Mouse (Mus musculus): ENCODE measurements at regions not wholly inside any gene's neighbourhood (a gene's known extent, or its start where the extent isn't known, plus 50 kb on each side); places are given as distances from the start of the nearest gene placed in this dataset.

DNA sequence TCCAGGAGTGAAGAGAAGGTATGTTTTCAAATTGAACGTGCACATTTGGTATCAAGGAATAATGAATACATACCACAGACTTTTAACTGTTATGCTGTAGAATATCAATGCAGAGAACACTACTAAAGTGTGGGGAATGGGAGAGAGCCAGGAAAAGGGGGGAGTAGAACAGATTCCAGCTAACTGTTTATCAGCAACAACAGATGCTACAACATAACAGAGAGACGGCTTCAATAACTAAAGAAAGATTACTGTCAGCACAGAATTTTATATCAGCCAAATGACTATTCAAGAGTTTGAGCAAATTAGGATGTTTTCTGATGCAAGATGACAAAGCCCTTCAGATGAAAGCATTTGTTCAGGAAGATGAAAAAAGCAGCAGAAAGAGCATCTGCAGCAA lies 183.0 kb downstream of the Cox7c start:
- Histone ChIP-seq H3K36me3 (no peaks in the 10 kb centered on the region), H3K27me3 (no peaks in the 10 kb centered on the region), H3K27ac (replicated peaks) (no peak overlapping the region), H3K9me3 (no peaks in the 10 kb centered on the region), H3K4me2 (no peak overlapping the region), H3K9ac (no peak overlapping the region), H3K4me1 (replicated peaks) (no peaks in the 10 kb centered on the region), H3K4me3 (no peak overlapping the region)
- 90% methylated on average over 2 of the region's 2 CpGs for WGBS
- ATAC-seq (ENCODE audit: low read depth), result no peak

DNA sequence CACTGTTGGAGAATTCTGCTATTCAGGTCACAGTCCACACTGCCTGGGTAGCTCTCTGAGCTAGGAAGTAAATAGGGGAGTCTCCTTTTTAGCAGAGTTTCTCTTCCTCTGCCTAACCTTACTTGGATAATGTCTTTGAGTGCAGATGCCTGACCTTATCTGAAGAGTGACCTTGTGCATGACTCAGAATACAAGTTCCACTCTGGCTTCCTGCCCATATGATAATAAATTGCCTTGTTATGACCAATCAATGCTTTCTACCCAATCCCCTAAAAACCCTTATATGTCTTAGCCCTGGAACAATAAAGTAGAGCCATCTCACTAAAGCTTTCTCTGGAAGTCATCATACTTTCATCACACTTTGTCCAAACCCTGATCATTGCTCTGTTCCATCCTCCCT lies 198.4 kb downstream of the Cox7c start:
- no peak overlapping the region for H3K27ac ChIP-seq (replicated peaks)
- H3K27me3 ChIP-seq, result no peaks in the 10 kb centered on the region
- H3K4me1 ChIP-seq (replicated peaks), result no peaks in the 10 kb centered on the region
- no peak overlapping the region for H3K4me3 ChIP-seq
- no peaks in the 10 kb centered on the region for H3K9me3 ChIP-seq
- H3K36me3 ChIP-seq, result no peaks in the 10 kb centered on the region
- no peak overlapping the region for H3K9ac ChIP-seq
- no peak for ATAC-seq (ENCODE audit: low read depth)
- no peak overlapping the region for H3K4me2 ChIP-seq

DNA sequence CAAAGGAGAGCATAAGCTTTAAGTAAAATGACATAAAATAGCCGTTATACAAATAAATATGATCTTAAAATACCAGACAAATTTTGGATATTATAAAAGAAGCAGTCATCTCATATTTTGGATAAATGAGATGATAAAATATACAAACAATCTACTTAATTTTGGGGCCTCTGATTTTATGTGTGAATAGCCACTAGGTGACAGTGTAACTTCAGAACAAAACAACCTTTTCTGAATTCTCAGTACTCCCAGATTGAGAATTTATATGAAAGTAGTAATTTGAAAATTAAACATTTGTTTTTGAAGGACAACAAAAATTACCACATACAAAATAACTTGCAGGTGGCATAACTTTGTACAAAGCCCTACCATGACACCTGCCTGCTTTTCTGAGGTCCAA lies 216.8 kb downstream of the Cox7c start:
- no peak for ATAC-seq (ENCODE audit: low read depth)
- H3K27me3 ChIP-seq, result no peaks in the 10 kb centered on the region
- H3K9me3 ChIP-seq, result no peaks in the 10 kb centered on the region
- WGBS, result 83% methylated on average over 1 of the region's 1 CpGs
- H3K9ac ChIP-seq, result no peak overlapping the region
- no peak overlapping the region for H3K4me2 ChIP-seq
- H3K36me3 ChIP-seq, result no peaks in the 10 kb centered on the region
- H3K27ac ChIP-seq (replicated peaks), result no peak overlapping the region
- H3K4me1 ChIP-seq (replicated peaks), result no peaks in the 10 kb centered on the region
- no peak overlapping the region for H3K4me3 ChIP-seq

All from neural tube, embryonic 13.5 days (tissue).